Mouse (Mus musculus) ES-Bruce4 (cell line): Measurements from ENCODE around the gene 1190007I07Rik.

Source experiments
- CTCF ChIP-seq: IDR thresholded peaks from one replicate; pipeline ENCODE4 v1.8.1; 2011; ENCODE audit warnings: low read depth, low read length
- EP300 ChIP-seq: IDR thresholded peaks from 2 replicates; pipeline ENCODE4 v1.6.1; 2011; ENCODE audit warnings: low read depth, low read length; ENCODE audit not compliant: insufficient read depth

GRCm38 (mm10) chr10:82634348-82634747 lies 11.3 kb upstream of the 1190007I07Rik start:
- TF ChIP-seq EP300 (no peak), CTCF (no peak)
